ENCODE assay signal across 15 mouse cellular contexts in the genomic region with DNA sequence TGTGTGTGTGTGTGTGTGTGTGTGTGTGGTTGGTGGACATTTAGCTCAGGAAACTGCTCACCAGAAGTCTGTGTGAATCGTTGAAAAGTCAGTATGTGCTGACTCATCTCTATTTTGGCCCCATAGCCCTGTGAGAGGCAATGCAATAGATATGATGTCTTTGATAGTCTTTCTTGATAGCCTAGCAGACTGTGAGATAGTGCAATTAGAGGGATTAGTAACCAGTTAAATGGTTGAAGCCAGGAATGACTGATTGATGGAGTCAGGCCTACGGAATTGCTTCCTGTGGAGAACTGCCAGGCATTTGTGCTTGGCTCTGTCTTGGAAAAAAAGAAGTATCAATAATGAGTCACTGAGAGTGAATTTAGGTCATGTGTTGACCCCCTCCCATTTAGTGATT.
DNase-seq lines count a peak whose midpoint lies in the region; ATAC-seq and TF ChIP-seq lines count a peak whose summit lies in the region.
"Had no signal": no experiment of that assay in that cellular context is flagged by ENCODE, and none has a peak within 500 bp of the region (broad histone marks: within the 10 kb centered on the region; RNA-seq: fewer than 3 reads in every experiment).

No protein-coding gene starts in this region.

- H3K27me3 ChIP-seq in kidney, adult 2 months (replicated peaks; ENCODE audit: control insufficient read depth, insufficient read depth, low read length) = no peaks in the 10 kb centered on the region
- H3K27me3 ChIP-seq in stomach, postnatal 0 days (ENCODE audit: control insufficient read depth, insufficient read depth, low read length) = no peaks in the 10 kb centered on the region
- H3K27me3 ChIP-seq: heart, embryonic 15.5 days; hindbrain, embryonic 15.5 days had no signal

- ATAC-seq in stomach, postnatal 0 days (ENCODE audit: low FRiP score, low TSS enrichment) = peak; percentile 47
- ATAC-seq: activated CD4-positive, CD25-positive, alpha-beta regulatory T cell, adult 4 months; liver, postnatal 0 days had no signal

- WGBS in kidney, adult 2 months = 65% methylated on average over 2 of the region's 2 CpGs
- WGBS in stomach, postnatal 0 days = 32% methylated on average over 2 of the region's 2 CpGs

- no peak for TF ChIP-seq CTCF in kidney, adult 2 months (conservative IDR thresholded peaks at IDR 0.05; ENCODE audit: insufficient read depth, insufficient read length, low read depth, low read length)
- TF ChIP-seq CTCF in stomach, postnatal 0 days (IDR thresholded peaks at IDR 0.05; ENCODE audit: low read depth) = no peak

- H3K27ac ChIP-seq in kidney, adult 2 months (ENCODE audit: insufficient read depth, low read depth, low read length) = no peak overlapping the region
- no peak overlapping the region for H3K27ac ChIP-seq in stomach, postnatal 0 days (replicated peaks)
- H3K27ac ChIP-seq: heart, embryonic 15.5 days; hindbrain, embryonic 15.5 days had no signal

- no peak overlapping the region for H3K9ac ChIP-seq in stomach, postnatal 0 days (ENCODE audit: low read length)
- H3K9ac ChIP-seq: heart, embryonic 15.5 days; hindbrain, embryonic 15.5 days; liver, postnatal 0 days had no signal

- no peaks in the 10 kb centered on the region for H3K4me1 ChIP-seq in kidney, adult 2 months (ENCODE audit: control insufficient read depth, insufficient read depth, low read length)
- H3K4me1 ChIP-seq in stomach, postnatal 0 days (replicated peaks; ENCODE audit: control insufficient read depth, insufficient read depth) = no peaks in the 10 kb centered on the region
- H3K4me1 ChIP-seq: heart, embryonic 15.5 days; hindbrain, embryonic 15.5 days had no signal

- H3K9me3 ChIP-seq in stomach, postnatal 0 days (ENCODE audit: control insufficient read depth, low read length) = no peaks in the 10 kb centered on the region
- H3K9me3 ChIP-seq: heart, embryonic 15.5 days; hindbrain, embryonic 15.5 days had no signal

- no peak for TF ChIP-seq POLR2A in kidney, adult 2 months (IDR thresholded peaks at IDR 0.05; ENCODE audit: low read depth, low read length)

- peak; percentile 44 to 67 for DNase-seq in adrenal gland, adult (ENCODE audit: inconsistent age in 2 of 2, low spot score in 1 of 2)
- DNase-seq in adrenal gland, adult 8-10 months = no peak
- DNase-seq in kidney, adult 2 months = peak; percentile 14
- DNase-seq in kidney, adult 8-10 months = no peak
- DNase-seq in retina, postnatal 1 day = peak; percentile 15
- no peak for DNase-seq in retina, embryonic 14.5 days (ENCODE audit: low spot score)
- no peak for DNase-seq in stomach, postnatal 0 days (ENCODE audit: low spot score)
- DNase-seq in right cerebral cortex, adult 18-20 months = no peak
- DNase-seq: cerebellum, adult 9-11 months; kidney, adult 11 months; liver, postnatal 0 days; thymus, postnatal 14 days had no signal

- H3K4me3 ChIP-seq in kidney, adult 2 months (ENCODE audit: insufficient read depth, low read depth, low read length) = no peak overlapping the region
- H3K4me3 ChIP-seq in stomach, postnatal 0 days (ENCODE audit: low read depth, low read length) = no peak overlapping the region
- H3K4me3 ChIP-seq: heart, embryonic 15.5 days; hindbrain, embryonic 15.5 days had no signal

- H3K36me3 ChIP-seq in kidney, adult 2 months (ENCODE audit: control insufficient read depth, insufficient read depth, low read length) = no peaks in the 10 kb centered on the region
- no peaks in the 10 kb centered on the region for H3K36me3 ChIP-seq in stomach, postnatal 0 days (ENCODE audit: control insufficient read depth, insufficient read depth, low read length)
- H3K36me3 ChIP-seq: heart, embryonic 15.5 days; hindbrain, embryonic 15.5 days had no signal

- no peak for TF ChIP-seq EP300 in stomach, postnatal 0 days (optimal IDR thresholded peaks at IDR 0.05)

- H3K4me2 ChIP-seq in stomach, postnatal 0 days (replicated peaks; ENCODE audit: low read depth) = no peak overlapping the region
- H3K4me2 ChIP-seq: heart, embryonic 15.5 days; hindbrain, embryonic 15.5 days had no signal

Comparison
In these comparisons a context has a peak if more than half of its experiments do, and no peak if none do; other contexts are left out.
1. DNase-seq: peak in adrenal gland, adult (2 of 2), kidney, adult 2 months (single experiment) and retina, postnatal 1 day (single experiment); none in adrenal gland, adult 8-10 months (single experiment), kidney, adult 8-10 months (0 of 2), retina, embryonic 14.5 days (single experiment), stomach, postnatal 0 days (single experiment) and right cerebral cortex, adult 18-20 months (single experiment).